Mouse (Mus musculus) gastrocnemius, postnatal 10 days (tissue): Measurements from ENCODE around the gene Comtd1. TPM values are rescaled to one million over a fixed set of nuclear protein-coding genes. Genes with fewer than 3 reads are reported as not detected.
A peak's percentile ranks its signal among the peaks of the same experiment; 100 is the strongest.

ENCODE experiments used
- DNase-seq: peaks from one replicate; pipeline ENCODE4 v3.0.0; 2021; ENCODE audit warnings: mixed read lengths
- long read RNA-seq, 2 experiments: library from polyadenylated mRNA; stranded (forward); transcript quantifications; one replicate each; pipeline ENCODE4 v2.0.0; 2021
- total RNA-seq, 2 experiments: library from RNA; stranded (reverse); gene quantifications; 2 replicates each; pipeline ENCODE4 v1.2.3; 2021

Comtd1 gene
- total RNA-seq = 10 to 100 TPM; 10.3 to 11.1 TPM
- long read RNA-seq, experiment 1, transcript Comtd1-202 (7 exons, 2,314 nt) = major isoform, 6 of 9 reads
- long read RNA-seq, experiment 1, partial matches to known transcripts = 2 of 9 reads
- long read RNA-seq, experiment 1, other reads (novel, unspliced or antisense) = 1 of 9 reads
- long read RNA-seq, experiment 2, transcript Comtd1-202 (7 exons, 2,314 nt) = major isoform, 8 of 9 reads
- long read RNA-seq, experiment 2, partial matches to known transcripts = 0 of 9 reads
- long read RNA-seq, experiment 2, other reads (novel, unspliced or antisense) = 0 of 9 reads

GRCm38 (mm10) chr14:21848166-21849154 lies at the start of gene Comtd1:
TSS of gene Comtd1 (minus strand) at chr14:21848977.
- peak; percentile 94 for DNase-seq

- DNase-seq = no peak
Observed at GRCm38 (mm10) chr14:21892341-21892659, 43.5 kb upstream of the Comtd1 start.

DNA sequence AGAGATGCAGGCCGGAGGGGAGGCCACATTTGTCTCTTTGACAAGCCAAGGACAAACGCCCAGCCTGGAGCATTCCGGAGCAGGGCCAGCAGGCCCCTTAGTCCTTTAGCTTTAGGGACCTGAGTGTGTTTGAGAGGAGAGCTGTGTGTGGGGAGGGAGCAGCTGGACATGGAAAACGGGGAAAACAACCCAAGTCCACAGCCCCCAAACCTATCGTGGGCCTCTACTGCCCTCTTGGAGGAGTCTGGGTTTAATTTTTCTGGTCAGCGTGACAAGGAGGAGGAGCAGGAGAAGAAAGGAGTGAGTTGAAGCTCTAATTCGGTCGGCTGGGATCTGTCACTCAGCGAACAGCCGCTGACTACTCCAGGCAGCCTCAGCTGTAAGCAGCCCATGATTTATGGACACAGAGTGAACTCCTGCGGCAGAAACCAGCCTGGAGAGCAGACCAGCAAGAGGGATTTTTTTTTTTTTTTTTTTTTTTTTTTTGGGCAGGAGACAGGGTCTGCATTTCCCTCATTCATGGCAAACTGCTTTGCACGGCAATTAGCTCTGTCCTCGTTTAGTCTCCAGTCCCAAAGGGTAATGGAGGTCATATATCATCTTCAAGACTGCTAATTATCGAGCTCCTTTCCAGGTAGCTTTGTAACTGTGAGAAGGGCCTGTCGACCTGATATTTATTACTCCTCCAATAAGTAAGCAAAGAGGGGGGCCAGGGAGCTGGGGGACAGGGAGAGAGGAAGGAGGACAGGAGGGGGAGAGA lies 43.0 kb upstream of the Comtd1 start:
- DNase-seq = peak; percentile 12

- DNase-seq = no peak
Observed at GRCm38 (mm10) chr14:21890430-21890829, 41.7 kb upstream of the Comtd1 start.

GRCm38 (mm10) chr14:21866816-21867215 lies 18.0 kb upstream of the Comtd1 start:
- no peak for DNase-seq

DNA sequence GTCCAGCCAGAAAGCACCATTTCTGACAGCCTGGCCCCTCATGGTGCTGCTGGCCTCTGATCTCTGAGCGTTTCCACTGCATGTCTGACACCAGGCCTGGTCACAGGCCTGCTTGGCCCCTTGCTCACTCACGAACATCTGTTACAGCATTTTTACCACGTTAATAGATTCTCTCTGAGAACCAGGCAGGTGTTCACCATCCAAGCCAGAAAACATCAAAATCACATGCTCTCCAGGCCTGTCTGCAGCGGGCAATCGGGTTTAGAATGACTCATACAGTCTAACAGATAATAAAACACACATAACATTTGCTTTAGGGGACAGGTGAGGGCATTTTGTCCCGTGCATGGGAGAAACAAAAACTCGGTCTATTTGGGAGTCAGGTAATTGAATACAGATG lies 17.5 kb upstream of the Comtd1 start:
- DNase-seq = no peak

DNA sequence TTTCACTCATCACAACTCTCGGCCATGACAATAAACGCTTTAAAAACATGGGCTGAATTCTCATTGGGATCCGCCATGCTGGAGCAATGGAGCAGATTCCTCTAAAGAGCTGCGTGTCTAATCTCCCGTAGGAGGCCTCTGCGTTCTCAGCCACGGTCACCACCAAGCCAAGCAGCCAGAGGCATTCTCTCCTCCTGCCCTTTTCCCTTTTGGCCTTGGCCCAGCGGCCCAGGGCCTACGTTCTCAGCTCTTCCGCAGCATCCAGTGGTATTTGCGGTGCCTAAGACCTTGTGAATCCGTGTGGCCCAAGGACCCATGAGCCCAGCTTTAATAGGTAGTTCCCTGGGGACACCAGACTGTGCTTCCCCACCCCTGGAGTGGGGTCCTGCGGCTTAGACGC lies 8.1 kb upstream of the Comtd1 start:
- DNase-seq = no peak

DNA sequence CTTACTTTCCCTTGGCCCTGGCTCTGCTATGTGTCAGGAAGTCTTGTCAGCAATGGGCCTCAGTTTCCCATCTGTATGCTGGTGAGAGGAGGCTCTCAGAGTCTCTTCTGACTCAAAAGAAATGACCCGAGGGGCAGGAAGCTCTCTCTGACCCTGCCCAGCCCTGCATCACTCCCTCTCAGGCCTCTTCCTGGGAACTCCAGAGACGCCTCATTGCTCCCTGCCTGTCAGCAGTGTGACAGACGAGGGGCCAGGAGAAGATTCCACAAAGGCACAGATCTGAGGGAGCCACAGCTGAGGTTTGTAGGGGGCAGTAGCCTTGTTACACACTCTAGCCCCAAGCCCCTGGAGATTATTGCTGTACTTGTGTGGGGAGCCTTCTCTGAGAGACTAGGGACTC lies 7.2 kb upstream of the Comtd1 start:
- no peak for DNase-seq

DNA sequence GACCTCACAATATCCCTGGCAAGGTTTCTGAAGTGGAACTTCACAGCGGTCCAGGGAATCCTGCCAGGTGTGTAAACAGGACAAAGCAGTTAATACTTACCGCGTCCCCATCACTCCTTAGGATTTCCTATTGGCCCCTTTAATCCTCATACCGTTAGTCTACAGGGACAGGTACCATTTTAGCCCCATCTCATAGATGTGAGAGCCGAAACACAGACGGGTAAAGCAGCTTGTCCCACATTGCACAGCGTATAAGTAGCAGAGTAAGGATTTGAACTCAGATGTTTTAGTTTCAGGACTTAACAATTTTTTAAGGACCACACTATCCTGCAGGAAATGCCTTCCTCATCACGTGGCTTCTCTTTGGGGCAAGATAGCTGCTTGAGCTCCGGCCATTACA lies 5.5 kb upstream of the Comtd1 start:
- DNase-seq = no peak

DNA sequence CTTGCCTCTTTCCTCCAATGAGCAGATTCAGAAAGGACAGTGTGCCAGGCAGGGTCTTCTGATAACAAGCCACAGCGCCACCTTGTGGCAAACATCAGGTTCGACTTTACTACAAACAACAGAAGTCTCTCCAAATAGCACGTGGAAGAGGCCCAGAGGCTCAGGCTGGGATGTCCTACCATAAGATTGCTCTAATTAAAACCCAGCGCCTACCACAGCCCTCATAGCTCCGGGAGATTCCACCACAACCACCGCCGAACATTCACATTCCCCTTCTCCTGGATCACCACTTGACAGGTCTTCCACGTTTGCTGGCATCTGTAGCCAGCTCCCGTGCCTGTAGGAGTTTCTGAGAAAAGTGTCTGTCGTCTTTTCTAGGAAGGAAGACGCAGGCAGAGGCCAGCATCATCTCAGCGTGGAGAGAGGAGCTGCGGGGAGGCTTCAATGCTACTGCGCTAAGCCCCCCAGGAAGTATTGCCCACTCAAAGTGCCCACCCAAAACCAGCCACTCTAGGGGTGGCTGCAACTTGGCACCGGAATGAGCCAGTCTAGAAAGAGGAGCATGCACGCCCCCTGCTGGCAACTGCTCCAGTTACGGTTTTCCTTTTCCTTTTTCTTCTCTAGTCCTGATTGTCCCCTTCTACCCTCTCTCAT lies 4.8 kb upstream of the Comtd1 start:
- peak; percentile 74 for DNase-seq

DNA sequence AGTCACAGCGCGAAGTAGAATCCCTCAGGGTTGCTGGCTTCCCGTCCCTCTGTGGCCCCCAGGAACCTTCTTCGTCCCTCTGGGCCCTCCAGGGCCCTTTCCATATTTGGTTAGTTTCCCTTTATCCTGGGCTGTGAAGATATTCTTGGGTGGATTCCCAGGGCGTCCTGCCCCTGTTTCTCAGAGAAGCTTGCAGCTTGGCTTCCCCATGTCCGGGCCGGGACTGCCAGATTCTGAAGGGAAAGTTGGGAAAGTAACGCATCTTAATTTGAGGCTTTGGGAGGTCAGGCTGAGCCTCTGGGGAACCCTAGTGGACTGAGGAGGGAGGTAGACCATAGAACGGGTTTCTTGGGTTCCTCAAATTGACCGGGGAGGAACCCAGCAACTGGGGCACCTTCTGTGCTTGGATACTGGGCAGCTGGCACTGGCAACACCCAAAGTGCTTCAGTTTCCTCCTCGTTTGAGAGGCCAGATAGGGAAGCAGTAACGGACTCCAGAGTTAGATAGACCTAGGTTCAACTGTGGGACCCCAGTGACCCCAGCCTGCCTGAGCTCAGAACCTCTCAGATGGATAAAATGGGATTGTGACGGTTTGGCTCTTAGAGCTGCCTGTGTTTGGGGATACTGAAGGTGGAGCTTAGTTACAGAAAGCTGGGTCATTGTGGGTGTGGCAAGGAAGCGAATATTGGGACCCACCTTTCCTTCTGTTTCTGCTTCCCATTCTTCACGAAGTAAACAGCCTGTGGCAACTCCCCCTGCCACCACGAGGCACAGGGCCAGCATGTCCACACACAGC lies 3.4 kb upstream of the Comtd1 start:
- peak; percentile 50 for DNase-seq

- DNase-seq = no peak
Observed at GRCm38 (mm10) chr14:21850419-21851127, 1.8 kb upstream of the Comtd1 start.

DNA sequence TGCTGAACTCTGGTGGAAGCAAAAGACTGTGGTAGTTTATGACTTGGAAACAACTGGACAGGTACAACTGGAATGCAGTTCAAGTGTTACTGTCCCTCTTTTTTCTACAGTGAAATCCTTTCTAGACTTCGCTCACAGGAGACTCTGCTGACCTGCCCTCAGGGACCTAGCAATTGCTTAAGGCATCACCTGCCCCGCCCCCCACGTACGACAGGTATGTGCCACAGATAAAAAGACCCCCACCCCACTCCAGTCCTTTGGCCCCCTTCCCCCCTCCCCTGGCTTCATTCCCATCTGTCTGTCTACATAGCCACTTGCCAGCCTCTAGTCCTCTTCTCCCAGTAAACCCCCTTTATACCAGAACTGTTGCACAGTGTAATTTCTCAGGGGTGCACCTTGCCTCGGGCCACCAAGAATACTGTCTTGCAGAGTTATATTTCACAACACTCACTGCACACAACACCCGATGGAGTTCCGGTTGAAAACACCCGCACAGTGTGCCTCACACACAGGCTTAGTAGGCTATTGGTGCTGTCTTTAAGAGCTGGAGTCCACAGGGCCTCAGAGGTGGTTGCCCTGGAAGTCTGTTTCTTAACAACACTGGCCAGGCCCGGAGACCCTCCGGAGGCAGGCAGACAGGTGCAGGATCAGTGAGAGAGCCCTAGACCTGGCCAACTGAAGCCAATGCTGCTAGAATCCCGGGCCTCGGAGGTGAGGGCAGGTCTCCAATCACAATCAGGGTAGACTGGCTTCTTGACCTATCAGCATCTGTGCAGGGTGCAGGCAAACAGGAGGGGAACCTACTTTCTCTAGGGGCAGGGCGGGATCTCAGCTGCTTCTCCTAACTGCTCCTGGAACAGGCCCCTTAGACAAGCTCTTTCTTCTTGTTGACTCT lies 994 bp upstream of the Comtd1 start:
- DNase-seq = no peak

DNA sequence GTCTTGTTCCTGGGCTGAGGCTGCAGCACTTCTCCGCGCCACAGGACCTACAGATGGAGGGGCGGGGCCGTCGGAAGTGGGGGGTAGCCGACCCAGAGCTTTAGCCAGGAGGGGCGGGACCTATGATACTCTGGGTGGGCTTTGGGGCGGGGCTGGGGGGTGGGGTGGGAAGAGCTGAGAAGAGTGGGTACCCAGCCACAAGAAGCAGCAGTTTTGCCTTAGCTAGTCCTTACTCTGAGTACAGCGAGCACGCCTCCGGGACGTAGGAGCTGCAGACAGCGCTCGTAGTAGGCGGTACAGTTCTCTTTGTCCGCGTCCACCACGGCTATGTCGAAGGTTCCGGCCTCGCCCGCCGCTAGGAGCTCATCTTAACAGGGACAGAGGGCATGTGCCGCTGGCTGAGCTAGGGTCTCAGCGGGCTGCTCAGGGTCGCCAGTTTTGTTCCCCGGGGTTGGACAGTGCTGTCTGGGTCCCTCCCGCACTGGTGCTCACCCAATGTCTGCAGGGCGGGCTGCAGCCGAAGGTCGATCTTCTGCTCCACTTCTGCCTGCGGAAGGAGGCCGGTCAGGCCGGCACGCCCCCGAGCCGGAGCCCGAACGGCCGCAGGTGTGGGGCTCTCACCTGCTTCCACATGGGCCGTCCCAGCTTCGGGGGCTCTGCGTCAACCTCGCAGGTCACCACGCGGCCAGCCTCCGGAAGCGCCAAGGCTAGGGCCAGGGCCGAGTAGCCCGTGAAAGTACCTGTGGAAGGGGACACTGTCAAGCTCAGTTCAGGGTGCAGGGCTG lies 1.2 kb downstream of the Comtd1 start:
- no peak for DNase-seq

DNA sequence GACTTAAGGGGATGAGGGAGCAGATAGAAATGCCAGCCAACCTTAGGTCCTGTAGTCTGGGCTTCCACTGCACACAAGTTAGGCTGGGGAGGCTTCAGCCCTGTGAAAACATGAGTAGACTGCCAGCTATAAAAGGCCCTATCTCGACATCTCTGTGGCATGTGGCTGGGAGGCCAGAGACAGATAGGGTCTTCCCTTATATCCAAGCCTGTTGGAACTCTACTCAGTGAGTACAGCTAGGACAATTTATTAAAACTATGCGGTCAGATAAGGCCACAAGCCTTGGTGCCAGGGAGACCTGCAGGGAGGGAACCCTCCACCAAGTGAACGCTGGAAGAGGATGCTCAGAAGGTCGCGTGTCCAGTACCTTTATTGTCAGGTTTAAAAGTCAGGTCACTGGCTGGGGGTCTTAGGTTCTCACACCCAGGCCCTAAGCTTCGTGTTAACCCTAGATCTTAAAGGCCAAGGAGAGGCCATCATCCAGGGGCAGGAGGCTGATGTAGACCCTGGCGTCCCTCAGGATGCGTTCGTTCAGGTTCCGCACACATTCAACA lies 1.9 kb downstream of the Comtd1 start:
- DNase-seq = no peak

- DNase-seq = no peak
Observed at GRCm38 (mm10) chr14:21843263-21843662, 5.5 kb downstream of the Comtd1 start.

GRCm38 (mm10) chr14:21841819-21842592 lies 6.8 kb downstream of the Comtd1 start:
- no peak for DNase-seq
